Mouse (Mus musculus): Measurements from ENCODE around the gene Cd200. TPM values are rescaled to one million over a fixed set of nuclear protein-coding genes. Genes with fewer than 3 reads are reported as not detected.
A peak's percentile ranks its signal among the peaks of the same experiment; 100 is the strongest.

Gene Cd200
- polyA plus RNA-seq, 1 experiment from 2014 or later, result 108 TPM

GRCm38 (mm10) chr16:45375506-45376225 is 33.2 kb downstream of the Cd200 start:
- no peaks in the 10 kb centered on the region for H3K36me3 ChIP-seq (ENCODE audit: control insufficient read depth, insufficient read depth)
- 69% methylated on average over 2 of the region's 2 CpGs for WGBS
- H3K9me3 ChIP-seq (ENCODE audit: control insufficient read depth), result no peaks in the 10 kb centered on the region
- H3K4me3 ChIP-seq (ENCODE audit: low read depth, low read length), result no peak overlapping the region
- H3K9ac ChIP-seq (ENCODE audit: low read depth, low read length), result no peak overlapping the region
- ATAC-seq, result no peak
- no peak overlapping the region for H3K4me2 ChIP-seq (replicated peaks; ENCODE audit: low read depth)
- no peak overlapping the region for H3K27ac ChIP-seq (ENCODE audit: low read depth, low read length)
- H3K27me3 ChIP-seq (replicated peaks; ENCODE audit: control insufficient read depth, insufficient read depth, low read length), result no peaks in the 10 kb centered on the region
- H3K4me1 ChIP-seq (replicated peaks; ENCODE audit: control insufficient read depth, insufficient read depth, low read length), result no peaks in the 10 kb centered on the region
- no peak for TF ChIP-seq CTCF (IDR thresholded peaks at IDR 0.05; ENCODE audit: low read depth)

- Histone ChIP-seq H3K9me3 (ENCODE audit: control insufficient read depth) (no peaks in the 10 kb centered on the region), H3K27me3 (replicated peaks; ENCODE audit: control insufficient read depth, insufficient read depth, low read length) (no peaks in the 10 kb centered on the region), H3K27ac (ENCODE audit: low read depth, low read length) (no peak overlapping the region), H3K9ac (ENCODE audit: low read depth, low read length) (no peak overlapping the region), H3K4me3 (ENCODE audit: low read depth, low read length) (no peak overlapping the region), H3K4me1 (replicated peaks; ENCODE audit: control insufficient read depth, insufficient read depth, low read length) (no peaks in the 10 kb centered on the region), H3K4me2 (replicated peaks; ENCODE audit: low read depth) (no peak overlapping the region), H3K36me3 (ENCODE audit: control insufficient read depth, insufficient read depth) (no peaks in the 10 kb centered on the region)
- no peak for ATAC-seq
- TF ChIP-seq CTCF (IDR thresholded peaks at IDR 0.05; ENCODE audit: low read depth), result no peak
- WGBS, result 91% methylated on average over 2 of the region's 2 CpGs
Measured at GRCm38 (mm10) chr16:45374074-45374473, 34.8 kb downstream of the Cd200 start.

GRCm38 (mm10) chr16:45371076-45371475 is 37.8 kb downstream of the Cd200 start:
- no peak for TF ChIP-seq CTCF (IDR thresholded peaks at IDR 0.05; ENCODE audit: low read depth)
- Histone ChIP-seq H3K4me3 (ENCODE audit: low read depth, low read length) (no peak overlapping the region), H3K9me3 (ENCODE audit: control insufficient read depth) (no peaks in the 10 kb centered on the region), H3K36me3 (ENCODE audit: control insufficient read depth, insufficient read depth) (no peaks in the 10 kb centered on the region), H3K4me2 (replicated peaks; ENCODE audit: low read depth) (no peak overlapping the region), H3K9ac (ENCODE audit: low read depth, low read length) (no peak overlapping the region), H3K27ac (ENCODE audit: low read depth, low read length) (no peak overlapping the region), H3K4me1 (replicated peaks; ENCODE audit: control insufficient read depth, insufficient read depth, low read length) (no peaks in the 10 kb centered on the region), H3K27me3 (replicated peaks; ENCODE audit: control insufficient read depth, insufficient read depth, low read length) (no peaks in the 10 kb centered on the region)
- ATAC-seq, result no peak
- 72% methylated on average over 1 of the region's 1 CpGs for WGBS

DNA sequence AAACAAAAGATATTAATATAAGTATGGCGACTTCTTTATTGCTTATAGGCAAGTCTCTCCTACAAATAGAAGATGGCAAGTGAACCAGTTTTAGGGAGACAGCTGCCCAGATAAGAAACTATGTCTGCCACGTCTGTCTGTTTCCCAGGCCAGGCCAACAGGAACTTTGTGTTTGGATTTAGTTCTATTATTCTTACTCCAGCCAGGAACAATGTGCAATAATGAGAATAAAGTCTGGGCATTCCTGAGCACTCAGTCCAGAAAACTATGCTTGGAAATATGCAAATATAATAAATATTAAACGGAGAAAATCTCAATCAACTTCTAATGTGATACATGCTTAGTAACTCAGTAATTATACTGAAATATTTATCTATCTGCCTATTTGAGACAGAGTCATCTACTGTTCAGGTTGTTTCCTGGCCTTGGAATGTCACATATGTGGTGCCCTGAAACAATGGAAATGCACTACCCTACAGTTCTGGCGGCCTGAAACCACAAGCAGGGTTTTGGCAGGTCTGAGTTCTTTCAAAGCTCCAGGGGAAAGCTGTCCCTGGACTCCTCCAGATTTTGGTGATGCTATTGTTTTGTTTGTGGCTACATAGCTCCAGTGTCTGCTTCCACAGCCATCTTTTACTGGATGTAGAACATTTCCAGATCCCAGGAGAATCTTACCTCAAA is 39.4 kb downstream of the Cd200 start:
- TF ChIP-seq CTCF (IDR thresholded peaks at IDR 0.05; ENCODE audit: low read depth), result no peak
- no peaks in the 10 kb centered on the region for H3K4me1 ChIP-seq (replicated peaks; ENCODE audit: control insufficient read depth, insufficient read depth, low read length)
- no peak for ATAC-seq
- H3K4me2 ChIP-seq (replicated peaks; ENCODE audit: low read depth), result no peak overlapping the region
- no peaks in the 10 kb centered on the region for H3K9me3 ChIP-seq (ENCODE audit: control insufficient read depth)
- H3K27me3 ChIP-seq (replicated peaks; ENCODE audit: control insufficient read depth, insufficient read depth, low read length), result no peaks in the 10 kb centered on the region
- H3K27ac ChIP-seq (ENCODE audit: low read depth, low read length), result no peak overlapping the region
- H3K9ac ChIP-seq (ENCODE audit: low read depth, low read length), result no peak overlapping the region
- WGBS, result 66% methylated on average over 4 of the region's 4 CpGs
- no peak overlapping the region for H3K4me3 ChIP-seq (ENCODE audit: low read depth, low read length)
- no peaks in the 10 kb centered on the region for H3K36me3 ChIP-seq (ENCODE audit: control insufficient read depth, insufficient read depth)

DNA sequence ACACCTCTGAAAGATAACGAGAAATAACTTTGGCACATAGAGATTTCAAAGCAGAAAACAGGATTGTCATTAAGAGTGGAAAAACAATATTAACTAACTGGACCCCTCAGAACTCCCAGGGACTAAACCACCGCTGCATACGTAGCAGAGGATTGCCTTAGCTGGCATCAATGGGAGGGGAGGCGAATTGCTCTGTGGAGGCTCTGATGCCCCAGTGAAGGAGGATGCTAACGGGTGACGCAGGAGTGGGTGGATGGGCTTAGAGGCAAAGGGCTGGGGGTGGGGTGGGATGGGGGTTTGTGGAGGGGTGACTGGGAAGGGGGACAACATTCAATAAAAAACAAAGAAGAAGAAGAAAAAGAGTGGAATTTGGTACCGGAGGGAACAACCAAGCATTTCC is 42.7 kb downstream of the Cd200 start:
- no peak overlapping the region for H3K9ac ChIP-seq (ENCODE audit: low read depth, low read length)
- ATAC-seq, result no peak
- no peaks in the 10 kb centered on the region for H3K9me3 ChIP-seq (ENCODE audit: control insufficient read depth)
- 0 out of 2 replicates have a peak, but pooled peaks cover 5% of the 10 kb centered on the region for H3K4me1 ChIP-seq (replicated peaks; ENCODE audit: control insufficient read depth, insufficient read depth, low read length)
- H3K4me3 ChIP-seq (ENCODE audit: low read depth, low read length), result no peak overlapping the region
- no peaks in the 10 kb centered on the region for H3K36me3 ChIP-seq (ENCODE audit: control insufficient read depth, insufficient read depth)
- no peak overlapping the region for H3K4me2 ChIP-seq (replicated peaks; ENCODE audit: low read depth)
- TF ChIP-seq CTCF (IDR thresholded peaks at IDR 0.05; ENCODE audit: low read depth), result no peak
- 67% methylated on average over 7 of the region's 7 CpGs for WGBS
- H3K27ac ChIP-seq (ENCODE audit: low read depth, low read length), result no peak overlapping the region
- no peaks in the 10 kb centered on the region for H3K27me3 ChIP-seq (replicated peaks; ENCODE audit: control insufficient read depth, insufficient read depth, low read length)

DNA sequence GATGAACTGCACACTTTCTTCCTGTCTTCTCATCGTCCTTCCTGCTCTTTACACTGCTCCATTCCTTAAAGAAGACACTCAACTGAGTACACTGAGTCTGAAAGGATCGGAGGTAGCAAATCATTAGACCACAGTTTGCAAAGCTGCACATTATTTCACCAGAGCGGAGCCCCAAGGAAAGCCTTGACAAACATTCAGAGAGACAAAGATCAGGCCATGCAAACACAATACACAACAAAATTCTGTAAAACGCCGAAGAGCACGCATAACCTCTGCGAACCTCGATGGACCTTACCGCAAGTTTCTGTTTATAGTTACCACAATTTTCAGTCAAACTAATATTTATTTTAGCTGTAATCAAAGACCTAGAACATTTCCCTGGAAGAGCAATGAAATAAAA is 43.5 kb downstream of the Cd200 start:
- H3K4me2 ChIP-seq (replicated peaks; ENCODE audit: low read depth), result peak overlapping the region; percentile 14
- no peak for ATAC-seq
- 0 out of 2 replicates have a peak, but pooled peaks cover 5% of the 10 kb centered on the region for H3K4me1 ChIP-seq (replicated peaks; ENCODE audit: control insufficient read depth, insufficient read depth, low read length)
- TF ChIP-seq CTCF (IDR thresholded peaks at IDR 0.05; ENCODE audit: low read depth), result no peak
- H3K4me3 ChIP-seq (ENCODE audit: low read depth, low read length), result no peak overlapping the region
- no peak overlapping the region; the same call in 1 of the 2 replicates for H3K27ac ChIP-seq (ENCODE audit: low read depth, low read length)
- WGBS, result 19% methylated on average over 9 of the region's 9 CpGs
- no peak overlapping the region for H3K9ac ChIP-seq (ENCODE audit: low read depth, low read length)
- no peaks in the 10 kb centered on the region for H3K27me3 ChIP-seq (replicated peaks; ENCODE audit: control insufficient read depth, insufficient read depth, low read length)
- no peaks in the 10 kb centered on the region for H3K9me3 ChIP-seq (ENCODE audit: control insufficient read depth)
- H3K36me3 ChIP-seq (ENCODE audit: control insufficient read depth, insufficient read depth), result no peaks in the 10 kb centered on the region
